Mouse (Mus musculus) midbrain, embryonic 14.5 days (tissue): ENCODE data around the gene Aldh3b1. TPM values are rescaled to one million over a fixed set of nuclear protein-coding genes. Genes with fewer than 3 reads are reported as not detected.

Experiments
- ATAC-seq: fragments of 200-750 bp; cut with Nextera tagmentation; 2 replicates; pipeline ENCODE4 v1.8.0; 2017; ENCODE audit warnings: moderate number of reproducible peaks, moderate library complexity; ENCODE audit not compliant: low FRiP score, low TSS enrichment
- DNase-seq: peaks from one replicate; pipeline ENCODE4 v3.0.0-alpha.2; 2015
- H3K27ac ChIP-seq: fragments of 300-500 bp; sonication (generic); replicated peaks from 2 replicates; pipeline ENCODE4 v1.5.1; 2014; ENCODE audit warnings: mild to moderate bottlenecking, low read depth, low read length, moderate library complexity
- H3K27me3 ChIP-seq: fragments of 300-500 bp; sonication (generic); 2 replicates; pipeline ENCODE4 v1.6.1; 2014; ENCODE audit warnings: low read length, control low read depth, mixed read lengths; ENCODE audit not compliant: control insufficient read depth, insufficient read depth
- H3K36me3 ChIP-seq: fragments of 300-500 bp; sonication (generic); 2 replicates; pipeline ENCODE4 v1.6.1; 2014; ENCODE audit warnings: low read length, control low read depth; ENCODE audit not compliant: control insufficient read depth, insufficient read depth
- H3K4me1 ChIP-seq: fragments of 300-500 bp; sonication (generic); 2 replicates; pipeline ENCODE4 v1.6.1; 2014; ENCODE audit warnings: mild to moderate bottlenecking, antibody characterized with exemption, low read length, control low read depth; ENCODE audit not compliant: control insufficient read depth, insufficient read depth
- H3K4me2 ChIP-seq: fragments of 300-500 bp; sonication (generic); 2 replicates; pipeline ENCODE4 v1.6.1; 2014; ENCODE audit warnings: mild to moderate bottlenecking, low read length, moderate library complexity
- H3K4me3 ChIP-seq: fragments of 300-500 bp; sonication (generic); replicated peaks from 2 replicates; pipeline ENCODE4 v1.5.1; 2014; ENCODE audit warnings: low read depth, low read length
- H3K9ac ChIP-seq: fragments of 300-500 bp; sonication (generic); replicated peaks from 2 replicates; pipeline ENCODE4 v1.6.1; 2014; ENCODE audit warnings: mild to moderate bottlenecking, low read length, moderate library complexity
- H3K9me3 ChIP-seq: fragments of 300-500 bp; sonication (generic); 2 replicates; pipeline ENCODE4 v1.6.1; 2016; ENCODE audit warnings: low read length, control low read depth, mixed read lengths; ENCODE audit not compliant: control insufficient read depth
- WGBS: fragments of 180-500 bp; shearing (Covaris S2); extraction: QIAGEN DNeasy Blood & Tissue Kit; methylation state at CpG from one replicate; pipeline ENCODE4 v1.1.7; 2014; 5-methylcytosine and 5-hydroxymethylcytosine counted together
- polyA plus RNA-seq: library from polyadenylated mRNA; unstranded; fragments of >200 nt; fragmentation: Nextera tagmentation; extraction: Ambion mirVana; gene quantifications from 2 replicates; pipeline ENCODE4 v1.2.1, GENCODE M21; 2014

Gene Aldh3b1
- polyA plus RNA-seq, 1 experiment from 2014 or later: 1.1 TPM

DNA sequence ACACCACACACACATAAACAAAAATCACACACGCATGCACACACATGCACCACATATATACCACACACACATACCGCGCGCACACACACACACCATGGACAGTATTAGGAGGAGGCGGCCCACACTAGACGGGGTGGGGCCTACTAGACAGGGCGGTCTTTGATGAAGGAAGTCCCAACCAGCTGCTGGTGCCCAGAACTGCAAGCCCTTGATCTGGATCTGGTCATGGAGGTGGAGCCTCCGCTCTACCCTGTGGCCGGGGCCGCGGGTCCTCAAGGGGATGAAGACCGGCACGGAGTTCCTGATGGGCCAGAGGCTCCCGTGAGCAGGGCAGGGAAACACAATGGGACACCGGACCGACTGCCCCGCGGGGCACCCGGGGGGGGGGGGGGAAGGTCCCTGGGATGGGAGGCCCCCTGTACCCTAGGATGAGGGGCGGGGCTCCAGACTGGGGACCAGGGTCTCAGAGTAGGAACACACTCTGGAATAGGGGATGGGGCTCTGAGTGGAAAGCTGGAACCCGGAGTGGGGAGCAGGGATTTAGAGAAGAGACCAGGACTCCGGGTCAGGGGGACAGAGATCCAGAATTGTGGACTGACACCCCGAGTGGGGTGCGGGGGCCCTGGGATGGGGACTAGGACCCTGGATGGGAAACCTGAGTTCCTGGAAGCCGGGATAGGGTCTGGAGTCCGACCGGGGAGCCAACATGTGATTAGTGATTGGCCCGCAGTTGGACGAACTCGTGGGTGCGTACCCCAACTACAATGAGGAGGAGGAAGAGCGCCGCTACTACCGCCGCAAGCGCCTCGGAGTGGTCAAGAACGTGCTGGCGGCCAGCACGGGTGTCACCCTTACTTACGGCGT, 5.7 kb upstream of the Aldh3b1 start, which contains the start of gene Unc93b1:
Gene Unc93b1, plus strand, starts transcription at position 155 of the 864 bp plus-strand sequence.
- Histone ChIP-seq H3K27me3 (peaks cover 5% of the 10 kb centered on the region; the same call in 1 of the 2 replicates), H3K36me3 (no peaks in the 10 kb centered on the region), H3K9me3 (no peaks in the 10 kb centered on the region), H3K27ac (no peak within 1 kb of the TSS), H3K4me3 (peak within 1 kb of the TSS; percentile 32), H3K4me1 (peaks cover 13% of the 10 kb centered on the region), H3K4me2 (peak within 1 kb of the TSS; percentile 66), H3K9ac (peak within 1 kb of the TSS; percentile 24; the same call in 1 of the 2 replicates)
- ATAC-seq (peak; percentile 48; the same call in 1 of the 2 replicates), DNase-seq (peak; percentile 35)
- WGBS: 5% methylated on average over 42 of the region's 42 CpGs

DNA sequence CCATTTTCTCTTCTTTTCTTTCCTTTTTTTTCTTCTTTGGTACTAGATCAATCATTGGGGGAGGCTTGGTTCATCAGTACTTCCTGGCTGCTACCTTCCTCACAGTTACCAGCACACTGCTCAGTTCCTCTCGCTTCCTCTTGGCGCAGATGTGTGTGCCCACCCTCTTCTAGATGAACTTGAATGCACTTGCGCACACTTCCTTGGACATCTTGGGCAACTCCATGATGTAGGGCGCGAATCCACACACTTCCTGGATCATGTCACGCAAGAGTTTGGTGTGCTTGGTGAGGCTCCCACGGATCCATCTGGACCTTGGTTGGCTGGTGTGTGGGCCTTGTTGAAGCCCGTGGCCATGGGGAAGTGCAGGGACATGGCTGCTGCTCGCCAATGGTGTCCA, 2.1 kb upstream of the Aldh3b1 start:
- ATAC-seq (no peak), DNase-seq (no peak)
- Histone ChIP-seq H3K9me3 (no peaks in the 10 kb centered on the region), H3K4me3 (no peak overlapping the region), H3K4me1 (peaks cover 13% of the 10 kb centered on the region), H3K27ac (no peak overlapping the region), H3K36me3 (no peaks in the 10 kb centered on the region), H3K27me3 (peaks cover 5% of the 10 kb centered on the region; the same call in 1 of the 2 replicates), H3K9ac (no peak overlapping the region), H3K4me2 (no peak overlapping the region)
- 91% methylated on average over 9 of the region's 9 CpGs for WGBS

DNA sequence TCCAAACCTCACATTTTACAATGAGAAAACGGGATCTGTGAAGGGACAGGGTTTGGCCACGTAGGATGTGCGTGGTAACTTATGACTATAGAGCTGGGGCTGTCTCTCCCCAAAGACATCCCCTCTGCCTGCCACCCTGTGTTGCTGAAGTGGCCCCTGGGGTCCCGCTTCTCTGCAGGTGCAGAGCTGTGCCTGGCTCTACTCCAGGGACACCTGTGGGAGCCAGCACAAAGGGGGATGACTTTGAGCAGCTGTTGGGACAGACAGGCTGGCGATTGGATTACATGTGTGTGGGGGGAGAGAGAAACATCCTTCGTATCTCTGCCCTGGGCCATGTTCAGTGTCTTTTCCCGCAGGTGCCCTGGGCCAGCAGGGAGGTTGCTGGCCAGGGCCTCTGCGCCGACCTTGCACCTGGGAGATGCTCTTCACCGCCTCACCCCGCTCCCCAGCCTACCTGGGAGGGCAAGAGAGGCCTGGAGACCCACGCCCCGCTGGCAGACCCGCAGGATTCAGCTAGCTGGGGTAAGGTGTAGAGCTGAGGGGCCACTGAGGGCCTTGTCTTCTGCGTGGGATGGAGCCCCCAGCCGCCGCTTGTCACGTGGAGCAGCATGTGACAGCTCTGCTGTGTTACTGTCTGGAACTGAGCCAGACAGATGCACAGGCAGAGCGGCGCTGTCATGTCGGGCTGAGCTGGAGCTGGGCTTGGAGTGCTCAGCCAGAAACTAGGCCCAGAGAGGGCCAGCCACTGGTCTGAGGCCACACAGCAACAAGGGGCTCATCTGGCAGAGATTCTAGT, 852 bp upstream of the Aldh3b1 start:
- Histone ChIP-seq H3K27ac (no peak overlapping the region), H3K4me2 (no peak overlapping the region), H3K27me3 (no peaks in the 10 kb centered on the region), H3K9me3 (no peaks in the 10 kb centered on the region), H3K9ac (no peak overlapping the region), H3K4me3 (no peak overlapping the region), H3K4me1 (peaks cover 4% of the 10 kb centered on the region), H3K36me3 (no peaks in the 10 kb centered on the region)
- WGBS: 69% methylated on average over 21 of the region's 21 CpGs
- ATAC-seq (no peak; the same call in 1 of the 2 replicates), DNase-seq (no peak)

- Histone ChIP-seq H3K4me2 (no peak overlapping the region), H3K9me3 (no peaks in the 10 kb centered on the region), H3K9ac (no peak overlapping the region), H3K4me1 (no peaks in the 10 kb centered on the region), H3K27me3 (no peaks in the 10 kb centered on the region), H3K36me3 (no peaks in the 10 kb centered on the region), H3K27ac (no peak overlapping the region), H3K4me3 (no peak overlapping the region)
- WGBS: 82% methylated on average over 4 of the region's 4 CpGs
- ATAC-seq (no peak), DNase-seq (no peak)
Measured at GRCm38 (mm10) chr19:3928779-3929178, 829 bp downstream of the Aldh3b1 start.

DNA sequence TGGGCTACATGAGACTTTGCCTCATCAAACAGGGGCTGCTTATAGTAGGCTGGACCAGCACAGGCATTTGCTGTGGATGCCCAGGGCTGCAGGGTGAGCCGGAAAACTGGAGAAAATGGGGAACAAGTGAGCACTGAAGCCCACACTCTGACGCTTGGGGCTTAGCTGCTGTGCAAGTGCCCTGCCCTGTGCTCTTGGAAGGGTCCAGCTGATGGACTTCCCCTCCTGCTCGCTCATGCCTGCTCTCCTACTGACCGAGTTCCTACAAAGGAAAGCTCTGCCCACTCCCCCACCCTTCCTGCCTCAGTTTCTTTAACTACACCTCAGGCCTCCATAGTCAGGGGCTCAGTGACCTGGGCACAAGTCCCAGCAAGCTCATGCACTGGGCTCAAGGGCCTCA, 1.6 kb downstream of the Aldh3b1 start:
- Histone ChIP-seq H3K4me1 (no peaks in the 10 kb centered on the region), H3K4me3 (no peak overlapping the region), H3K27ac (no peak overlapping the region), H3K4me2 (no peak overlapping the region), H3K36me3 (no peaks in the 10 kb centered on the region), H3K9me3 (no peaks in the 10 kb centered on the region), H3K9ac (no peak overlapping the region), H3K27me3 (no peaks in the 10 kb centered on the region)
- no peak for ATAC-seq
- DNase-seq: no peak
- 80% methylated on average over 4 of the region's 4 CpGs for WGBS

GRCm38 (mm10) chr19:3926685-3927084, 2.9 kb downstream of the Aldh3b1 start:
- Histone ChIP-seq H3K36me3 (no peaks in the 10 kb centered on the region), H3K27me3 (no peaks in the 10 kb centered on the region), H3K4me2 (no peak overlapping the region), H3K4me3 (no peak overlapping the region), H3K9me3 (no peaks in the 10 kb centered on the region), H3K27ac (no peak overlapping the region), H3K4me1 (no peaks in the 10 kb centered on the region), H3K9ac (no peak overlapping the region)
- 57% methylated on average over 6 of the region's 6 CpGs for WGBS
- ATAC-seq (no peak), DNase-seq (no peak)

GRCm38 (mm10) chr19:3926279-3926678, 3.3 kb downstream of the Aldh3b1 start:
- H3K4me2 ChIP-seq: no peak overlapping the region
- no peaks in the 10 kb centered on the region for H3K27me3 ChIP-seq
- no peak overlapping the region for H3K9ac ChIP-seq
- 83% methylated on average over 3 of the region's 3 CpGs for WGBS
- H3K9me3 ChIP-seq: no peaks in the 10 kb centered on the region
- ATAC-seq (no peak), DNase-seq (no peak)
- no peak overlapping the region for H3K4me3 ChIP-seq
- H3K27ac ChIP-seq: no peak overlapping the region
- H3K4me1 ChIP-seq: no peaks in the 10 kb centered on the region
- no peaks in the 10 kb centered on the region for H3K36me3 ChIP-seq

- no peaks in the 10 kb centered on the region for H3K27me3 ChIP-seq
- DNase-seq (no peak), ATAC-seq (no peak)
- WGBS: 69% methylated on average over 6 of the region's 6 CpGs
- no peak overlapping the region for H3K9ac ChIP-seq
- no peaks in the 10 kb centered on the region for H3K36me3 ChIP-seq
- no peaks in the 10 kb centered on the region for H3K4me1 ChIP-seq
- no peak overlapping the region for H3K27ac ChIP-seq
- no peak overlapping the region for H3K4me2 ChIP-seq
- no peaks in the 10 kb centered on the region for H3K9me3 ChIP-seq
- no peak overlapping the region for H3K4me3 ChIP-seq
Measured at GRCm38 (mm10) chr19:3925859-3926258, 3.7 kb downstream of the Aldh3b1 start.
